Mouse (Mus musculus) intestine, postnatal 0 days (tissue): ENCODE measurements around the gene Pan3. TPM values are rescaled to one million over a fixed set of nuclear protein-coding genes. Genes with fewer than 3 reads are reported as not detected.

Experiments
- ATAC-seq: fragments of 200-750 bp; cut with Nextera tagmentation; 2 replicates; pipeline ENCODE4 v1.8.0; 2017; ENCODE audit warnings: mild to moderate bottlenecking, moderate TSS enrichment, moderate library complexity
- H3K27ac ChIP-seq: fragments of 300-500 bp; sonication (generic); 2 replicates; pipeline ENCODE4 v1.5.1; 2014; ENCODE audit warnings: mild to moderate bottlenecking, low read depth, low read length, moderate library complexity
- H3K27me3 ChIP-seq: fragments of 300-500 bp; sonication (generic); replicated peaks from 2 replicates; pipeline ENCODE4 v1.6.1; 2014; ENCODE audit warnings: low read length, mixed read lengths; ENCODE audit not compliant: control insufficient read depth, insufficient read depth
- H3K36me3 ChIP-seq: fragments of 300-500 bp; sonication (generic); 2 replicates; pipeline ENCODE4 v1.6.1; 2014; ENCODE audit warnings: mild to moderate bottlenecking, moderate library complexity; ENCODE audit not compliant: control insufficient read depth, insufficient read depth
- H3K4me1 ChIP-seq: fragments of 300-500 bp; sonication (generic); replicated peaks from 2 replicates; pipeline ENCODE4 v1.6.1; 2014; ENCODE audit warnings: antibody characterized with exemption, low read length, mixed read lengths; ENCODE audit not compliant: control insufficient read depth, insufficient read depth
- H3K4me2 ChIP-seq: fragments of 300-500 bp; sonication (generic); replicated peaks from 2 replicates; pipeline ENCODE4 v1.6.1; 2014; ENCODE audit warnings: low read depth, mild to moderate bottlenecking, moderate library complexity
- H3K4me3 ChIP-seq: fragments of 300-500 bp; sonication (generic); 2 replicates; pipeline ENCODE4 v1.5.1; 2014; ENCODE audit warnings: low read depth, low read length
- H3K9ac ChIP-seq: fragments of 300-500 bp; sonication (generic); 2 replicates; pipeline ENCODE4 v1.6.1; 2014; ENCODE audit warnings: mild to moderate bottlenecking, low read depth, low read length
- H3K9me3 ChIP-seq: fragments of 300-500 bp; sonication (generic); 2 replicates; pipeline ENCODE4 v1.6.1; 2016; ENCODE audit warnings: mixed run types; ENCODE audit not compliant: control insufficient read depth
- CTCF ChIP-seq: sonication (generic); IDR thresholded peaks from 2 replicates; pipeline ENCODE4 v1.5.1; 2016; ENCODE audit warnings: low read depth, mild to moderate bottlenecking, control low read depth, antibody characterized with exemption, moderate library complexity
- WGBS: fragments of 180-500 bp; shearing (Covaris S2); extraction: QIAGEN DNeasy Blood & Tissue Kit; methylation state at CpG from one replicate; pipeline ENCODE4 v1.1.7; 2014; 5-methylcytosine and 5-hydroxymethylcytosine counted together
- polyA plus RNA-seq: library from polyadenylated mRNA; unstranded; fragments of >200 nt; fragmentation: Nextera tagmentation; extraction: Ambion mirVana; gene quantifications from 2 replicates; pipeline ENCODE4 v1.2.1, GENCODE M21; 2015

The Pan3 gene
- polyA plus RNA-seq, result 40.3 and 46.4 TPM in 2 replicates

- Histone ChIP-seq H3K27me3 (no peaks in the 10 kb centered on the region), H3K27ac (peak within 1 kb of the TSS; percentile 99), H3K4me3 (peak within 1 kb of the TSS; percentile 99), H3K4me1 (peaks cover 8% of the 10 kb centered on the region; the same call in 1 of the 2 replicates), H3K9me3 (no peaks in the 10 kb centered on the region), H3K36me3 (no peaks in the 10 kb centered on the region), H3K4me2 (peak within 1 kb of the TSS; percentile 81), H3K9ac (peak within 1 kb of the TSS; percentile 94)
- under 1% methylated on average over 51 of the region's 51 CpGs for WGBS
- ATAC-seq, result peak; percentile 88
- TF ChIP-seq CTCF, result 0 out of 2 replicates have a peak, but pooled peaks have one; percentile 9
Measured at GRCm38 (mm10) chr5:147429535-147430305, at the start of gene Pan3. Gene Pan3, plus strand, starts transcription at chr5:147430161.

GRCm38 (mm10) chr5:147381396-147381795 is 48.6 kb upstream of the Pan3 start:
- Histone ChIP-seq H3K4me3 (no peak overlapping the region), H3K4me1 (no peaks in the 10 kb centered on the region), H3K36me3 (no peaks in the 10 kb centered on the region), H3K27me3 (no peaks in the 10 kb centered on the region), H3K9ac (no peak overlapping the region), H3K9me3 (no peaks in the 10 kb centered on the region), H3K4me2 (no peak overlapping the region), H3K27ac (no peak overlapping the region)
- no peak for ATAC-seq
- TF ChIP-seq CTCF, result no peak
- 84% methylated on average over 10 of the region's 10 CpGs for WGBS

GRCm38 (mm10) chr5:147386865-147387264 is 43.1 kb upstream of the Pan3 start:
- Histone ChIP-seq H3K4me3 (no peak overlapping the region), H3K4me1 (no peaks in the 10 kb centered on the region), H3K27me3 (no peaks in the 10 kb centered on the region), H3K36me3 (no peaks in the 10 kb centered on the region), H3K4me2 (no peak overlapping the region), H3K9me3 (no peaks in the 10 kb centered on the region), H3K27ac (no peak overlapping the region), H3K9ac (no peak overlapping the region)
- TF ChIP-seq CTCF, result no peak
- ATAC-seq, result no peak
- WGBS, result 81% methylated on average over 13 of the region's 13 CpGs

- Histone ChIP-seq H3K27me3 (no peaks in the 10 kb centered on the region), H3K9me3 (no peaks in the 10 kb centered on the region), H3K27ac (no peak overlapping the region), H3K9ac (no peak overlapping the region), H3K4me1 (no peaks in the 10 kb centered on the region), H3K4me3 (no peak overlapping the region), H3K4me2 (no peak overlapping the region), H3K36me3 (no peaks in the 10 kb centered on the region)
- 68% methylated on average over 9 of the region's 9 CpGs for WGBS
- no peak for TF ChIP-seq CTCF
- no peak for ATAC-seq
Measured at GRCm38 (mm10) chr5:147388376-147389008, 41.5 kb upstream of the Pan3 start.

GRCm38 (mm10) chr5:147389052-147389451 is 40.9 kb upstream of the Pan3 start:
- no peak overlapping the region for H3K4me2 ChIP-seq
- no peaks in the 10 kb centered on the region for H3K36me3 ChIP-seq
- H3K27ac ChIP-seq, result no peak overlapping the region
- no peak for TF ChIP-seq CTCF
- H3K4me3 ChIP-seq, result no peak overlapping the region
- no peaks in the 10 kb centered on the region for H3K27me3 ChIP-seq
- H3K9me3 ChIP-seq, result no peaks in the 10 kb centered on the region
- no peaks in the 10 kb centered on the region for H3K4me1 ChIP-seq
- 83% methylated on average over 5 of the region's 5 CpGs for WGBS
- ATAC-seq, result no peak
- H3K9ac ChIP-seq, result no peak overlapping the region

- Histone ChIP-seq H3K4me1 (no peaks in the 10 kb centered on the region), H3K27me3 (no peaks in the 10 kb centered on the region), H3K27ac (no peak overlapping the region), H3K4me2 (no peak overlapping the region), H3K9me3 (0 out of 2 replicates have a peak, but pooled peaks cover 2% of the 10 kb centered on the region), H3K4me3 (no peak overlapping the region), H3K9ac (no peak overlapping the region), H3K36me3 (no peaks in the 10 kb centered on the region)
- no peak for ATAC-seq
- TF ChIP-seq CTCF, result no peak
- 33% methylated on average over 2 of the region's 2 CpGs for WGBS
Measured at GRCm38 (mm10) chr5:147390772-147391171, 39.2 kb upstream of the Pan3 start.
